Mouse (Mus musculus): Measurements from ENCODE around the gene S1pr3.

DNA sequence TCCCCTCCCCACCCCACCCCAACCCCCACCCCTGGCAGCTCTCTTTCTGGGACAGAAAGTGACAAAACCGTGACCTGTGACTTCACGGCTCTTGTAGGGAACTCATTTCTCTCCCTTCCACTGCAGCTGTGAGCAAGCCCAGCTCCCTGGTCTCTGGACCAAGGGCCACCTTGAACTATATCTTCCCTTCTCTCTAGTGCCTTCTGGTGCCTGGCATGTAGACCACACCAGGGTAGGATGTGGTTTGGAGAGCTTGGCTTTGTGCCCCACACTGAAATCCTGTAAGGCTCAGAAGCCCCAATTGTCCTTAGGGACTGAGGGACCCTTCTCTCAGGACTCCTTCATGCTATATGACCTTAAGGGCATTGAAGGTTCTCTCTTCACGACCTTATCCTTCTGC lies 24.9 kb downstream of the S1pr3 start:
- TF ChIP-seq CTCF (IDR thresholded peaks at IDR 0.05; ENCODE audit: insufficient read depth, low read length) (no peak), POLR2A (IDR thresholded peaks at IDR 0.05; ENCODE audit: borderline replicate concordance, extremely low read depth, low read depth, low read length) (no peak)

All from lung, adult 2 months (tissue).